Mouse (Mus musculus): ENCODE measurements at regions not wholly inside any gene's neighbourhood (a gene's known extent, or its start where the extent isn't known, plus 50 kb on each side); places are given as distances from the start of the nearest gene placed in this dataset.

DNA sequence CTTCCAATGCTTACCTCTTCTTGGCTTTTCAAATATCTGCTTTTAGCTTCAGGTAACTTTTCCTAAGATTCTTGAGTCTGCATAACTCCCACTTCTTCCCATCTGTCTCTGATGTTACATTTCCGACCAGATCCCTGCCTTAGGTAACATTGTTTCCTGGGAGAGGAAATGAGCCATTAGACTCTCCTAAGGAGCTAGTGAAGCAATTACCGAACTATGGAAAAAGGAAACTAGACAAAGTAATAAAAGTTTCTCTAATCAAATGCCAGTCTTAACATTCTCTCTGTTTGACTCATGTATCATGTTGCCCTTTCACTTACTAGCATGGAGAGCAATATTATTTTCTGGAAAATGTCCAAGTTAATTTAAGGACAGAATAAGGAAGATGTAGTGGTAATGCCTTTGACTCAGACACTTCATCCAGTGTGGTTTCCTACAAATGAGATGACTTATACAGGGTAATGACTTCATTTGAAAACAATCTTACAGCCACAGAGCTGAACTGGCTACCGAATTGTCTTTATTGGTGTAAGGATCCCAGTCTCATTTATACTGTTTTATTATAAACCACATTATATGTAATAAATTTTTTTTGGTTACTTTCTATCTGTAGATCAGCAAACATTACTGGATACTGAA is 263.8 kb upstream of the Fam84a start:
- DNase-seq (ENCODE audit: low read depth, low spot score), result peak; percentile 36

- DNase-seq (ENCODE audit: low read depth, low spot score), result no peak
These were observed 259.2 kb upstream of the Fam84a start for GRCm38 (mm10) chr12:14411102-14411501.

DNA sequence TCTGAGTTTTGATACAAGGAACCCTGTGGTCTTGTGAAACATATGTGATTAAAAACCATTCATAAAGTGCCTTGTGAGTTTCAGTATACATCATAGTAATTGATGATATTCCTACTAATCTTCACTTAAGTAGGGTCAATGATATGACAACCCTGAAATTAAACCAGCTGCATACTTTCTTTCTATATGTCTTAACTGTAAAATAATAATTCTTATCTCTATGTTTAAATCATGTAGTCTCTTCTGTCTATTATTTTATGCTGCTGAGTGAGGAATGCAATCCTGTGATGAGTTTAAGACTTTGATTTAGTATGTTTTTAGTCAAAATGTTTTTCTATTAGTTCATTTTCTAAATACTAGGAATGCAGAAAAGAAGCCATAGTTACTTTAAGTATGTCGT is 253.9 kb upstream of the Fam84a start:
- no peak for DNase-seq (ENCODE audit: low read depth, low spot score)

- no peak for DNase-seq (ENCODE audit: low read depth, low spot score)
These were observed 224.4 kb upstream of the Fam84a start for GRCm38 (mm10) chr12:14376211-14376610.

GRCm38 (mm10) chr12:14338244-14338799 is 186.5 kb upstream of the Fam84a start:
- no peak for DNase-seq (ENCODE audit: low read depth, low spot score)

DNA sequence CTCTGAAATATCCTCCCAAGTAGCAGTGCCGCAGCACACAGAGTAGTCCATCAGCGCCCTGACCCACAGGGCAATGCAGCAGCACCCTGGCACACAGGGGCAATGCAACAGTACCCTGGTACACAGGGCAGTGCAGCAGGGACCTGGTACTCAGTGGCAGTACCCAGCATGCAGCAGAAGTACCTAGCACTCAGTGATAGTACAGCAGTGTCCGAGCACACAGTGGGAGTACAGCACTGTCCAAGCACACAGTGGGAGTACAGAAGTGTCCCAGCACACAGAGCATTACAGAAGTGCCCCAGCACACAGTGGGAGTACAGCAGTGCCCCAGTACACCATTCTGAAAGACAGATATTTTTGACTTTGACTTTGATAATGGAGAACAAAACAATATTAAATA is 186.0 kb upstream of the Fam84a start:
- no peak for DNase-seq (ENCODE audit: low read depth, low spot score)

- DNase-seq (ENCODE audit: low read depth, low spot score), result no peak
These were observed 166.8 kb upstream of the Fam84a start for GRCm38 (mm10) chr12:14318693-14319092.

DNA sequence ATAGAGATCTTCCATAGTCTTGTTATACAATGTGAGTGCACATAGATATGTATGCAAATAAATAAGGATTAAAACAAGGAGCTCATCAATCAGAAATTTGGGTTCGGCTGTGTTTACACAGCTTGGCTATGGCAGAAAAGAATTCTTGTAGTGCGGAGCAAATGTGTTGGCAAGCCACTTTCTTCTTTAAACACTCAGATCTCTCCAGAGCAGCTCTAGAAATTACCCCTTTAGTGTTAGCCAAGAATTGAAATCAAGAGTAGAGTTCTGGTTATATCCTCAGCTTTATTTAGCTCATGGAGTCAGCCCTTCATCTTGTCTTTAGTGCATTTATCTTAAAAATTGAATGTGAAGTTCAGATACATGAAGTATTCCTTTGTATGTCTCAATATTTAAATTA is 164.5 kb upstream of the Fam84a start:
- no peak for DNase-seq (ENCODE audit: low read depth, low spot score)

GRCm38 (mm10) chr12:14315780-14316179 is 163.9 kb upstream of the Fam84a start:
- peak; percentile 69 for DNase-seq (ENCODE audit: low read depth, low spot score)

DNA sequence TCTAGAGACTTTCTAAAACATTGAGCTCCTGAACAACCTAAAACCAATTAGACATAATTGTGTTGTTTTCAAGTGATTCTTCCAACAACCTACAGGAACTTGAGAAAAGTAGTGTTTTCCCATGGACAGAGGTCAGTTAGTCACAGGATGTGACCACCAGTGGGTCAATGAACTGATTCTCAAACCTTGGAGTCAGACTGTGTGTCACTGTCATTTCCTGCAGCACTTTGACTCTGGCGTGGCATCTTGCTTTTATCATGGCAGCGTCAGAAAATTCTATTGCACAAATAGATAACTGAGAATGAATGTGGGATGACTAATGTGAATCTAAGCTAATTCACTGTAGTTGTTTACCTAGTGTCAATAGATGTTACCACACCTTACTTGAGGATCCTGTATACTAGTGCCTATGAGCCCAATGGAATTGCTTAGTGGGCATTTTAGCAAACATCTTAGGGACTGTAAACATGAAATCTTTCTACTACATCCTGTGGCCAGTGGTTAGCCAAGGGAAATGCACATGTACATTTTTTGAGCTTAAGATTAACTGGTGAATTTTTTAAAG is 150.6 kb upstream of the Fam84a start:
- DNase-seq (ENCODE audit: low read depth, low spot score), result peak; percentile 36

DNA sequence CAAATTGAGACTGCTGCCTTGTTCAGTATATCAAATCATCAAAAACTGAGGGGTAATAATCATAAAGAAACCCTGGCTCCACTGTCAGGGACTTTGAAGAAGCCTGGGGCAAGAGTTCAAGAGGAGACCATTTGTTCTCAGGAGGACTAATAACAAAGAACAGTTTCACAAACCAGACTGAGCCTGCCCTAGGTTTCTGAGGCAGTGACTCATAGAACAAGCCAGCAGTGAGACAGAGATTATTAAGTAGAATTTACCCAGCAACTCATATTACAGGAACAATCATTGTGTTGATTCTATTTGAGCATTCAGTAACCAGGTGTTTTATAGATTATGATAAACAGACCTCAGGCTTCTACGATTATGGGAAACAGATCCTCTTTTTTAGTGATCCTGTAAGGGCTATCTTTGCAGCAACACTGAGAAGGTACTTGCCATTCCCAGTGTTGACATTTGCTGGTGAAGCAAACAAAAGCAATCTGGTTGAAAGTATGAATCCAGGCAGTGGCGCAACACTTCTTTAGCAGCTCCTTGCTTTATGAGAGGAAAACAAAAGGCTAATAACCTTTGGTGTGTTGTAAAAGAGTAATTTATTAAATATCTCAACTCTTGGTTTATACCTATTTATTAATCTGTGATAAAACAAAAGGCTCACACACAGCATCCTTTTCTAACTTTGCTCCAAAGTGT is 150.0 kb upstream of the Fam84a start:
- DNase-seq (ENCODE audit: low read depth, low spot score), result peak; percentile 58

- DNase-seq (ENCODE audit: low read depth, low spot score), result no peak
These were observed 140.2 kb upstream of the Fam84a start for GRCm38 (mm10) chr12:14292083-14292482.

GRCm38 (mm10) chr12:14287657-14288056 is 135.8 kb upstream of the Fam84a start:
- DNase-seq (ENCODE audit: low read depth, low spot score), result no peak

- no peak for DNase-seq (ENCODE audit: low read depth, low spot score)
These were observed 134.8 kb upstream of the Fam84a start for GRCm38 (mm10) chr12:14286676-14287075.

DNA sequence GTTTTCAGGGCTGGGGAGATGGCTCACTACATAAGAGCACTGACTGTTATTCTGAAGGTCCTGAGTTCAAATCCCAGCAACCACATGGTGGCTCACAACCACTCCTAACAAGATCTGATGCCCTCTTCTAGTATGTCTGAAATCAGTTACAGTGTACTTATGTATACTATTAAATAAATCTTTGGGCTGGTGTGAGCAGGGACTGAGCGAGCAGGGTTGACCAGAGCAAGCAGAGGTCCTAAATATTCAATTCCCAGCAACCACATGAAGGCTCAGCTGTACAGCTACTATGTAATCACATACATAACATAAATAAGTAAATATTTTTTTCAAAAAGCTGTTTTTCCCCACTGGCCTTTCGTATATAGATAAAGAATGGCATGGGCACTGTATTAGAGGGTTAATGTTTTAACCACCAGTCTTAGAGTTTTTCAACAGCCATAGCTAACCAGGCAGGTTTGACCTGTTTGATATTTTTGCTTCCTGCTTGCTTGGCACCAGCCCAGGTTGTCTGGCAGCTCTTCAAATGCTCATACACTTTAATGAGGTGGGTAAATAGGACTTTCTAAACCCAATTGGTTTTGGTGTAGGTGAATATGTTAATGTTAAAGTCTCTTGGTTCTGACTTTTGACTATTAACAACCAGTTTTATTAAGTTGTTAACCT is 134.1 kb upstream of the Fam84a start:
- DNase-seq (ENCODE audit: low read depth, low spot score), result no peak

- DNase-seq (ENCODE audit: low read depth, low spot score), result no peak
These were observed 131.3 kb upstream of the Fam84a start for GRCm38 (mm10) chr12:14283106-14283692.

- no peak for DNase-seq (ENCODE audit: low read depth, low spot score)
These were observed 123.4 kb upstream of the Fam84a start for GRCm38 (mm10) chr12:14275265-14275664.

DNA sequence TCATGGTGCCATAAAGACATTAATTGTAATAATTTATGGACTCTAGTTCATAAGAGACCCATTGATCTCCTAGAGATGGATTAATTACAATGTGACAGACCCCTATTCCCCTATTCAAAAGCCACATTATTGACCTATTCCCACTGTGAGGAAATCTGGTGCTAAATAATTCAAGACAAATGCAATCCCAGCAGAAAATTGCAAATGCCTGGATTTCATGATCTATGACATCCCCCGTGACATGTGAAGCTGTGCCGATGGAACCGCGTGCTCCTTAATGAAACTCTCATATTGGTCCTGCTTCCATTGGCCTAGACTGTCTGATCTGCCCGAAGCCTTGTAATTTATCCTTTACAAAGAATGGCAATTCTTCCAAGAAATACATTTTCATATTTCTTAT is 122.9 kb upstream of the Fam84a start:
- DNase-seq (ENCODE audit: low read depth, low spot score), result no peak

GRCm38 (mm10) chr12:14271216-14271615 is 119.4 kb upstream of the Fam84a start:
- DNase-seq (ENCODE audit: low read depth, low spot score), result no peak

GRCm38 (mm10) chr12:14261102-14261501 is 109.2 kb upstream of the Fam84a start:
- no peak for DNase-seq (ENCODE audit: low read depth, low spot score)

- no peak for DNase-seq (ENCODE audit: low read depth, low spot score)
These were observed 108.4 kb upstream of the Fam84a start for GRCm38 (mm10) chr12:14260288-14260687.

- no peak for DNase-seq (ENCODE audit: low read depth, low spot score)
These were observed 101.5 kb upstream of the Fam84a start for GRCm38 (mm10) chr12:14253336-14253735.

All from 3T3-L1 (cell line).